Mouse (Mus musculus) kidney, embryonic 14.5 days (tissue): ENCODE results near the gene Ap3b1. TPM values are rescaled to one million over a fixed set of nuclear protein-coding genes. Genes with fewer than 3 reads are reported as not detected.

ENCODE experiments used
- ATAC-seq: fragments of 200-750 bp; cut with Nextera tagmentation; 2 replicates; pipeline ENCODE4 v1.8.0; 2017; ENCODE audit warnings: moderate number of reproducible peaks, mild to moderate bottlenecking, moderate TSS enrichment, moderate library complexity; ENCODE audit not compliant: low FRiP score, low TSS enrichment
- H3K27ac ChIP-seq: fragments of 300-500 bp; sonication (generic); 2 replicates; pipeline ENCODE4 v1.5.1; 2014; ENCODE audit warnings: low read depth, mild to moderate bottlenecking, low read length, moderate library complexity, mixed read lengths
- H3K27me3 ChIP-seq: fragments of 300-500 bp; sonication (generic); 2 replicates; pipeline ENCODE4 v1.6.1; 2014; ENCODE audit warnings: mild to moderate bottlenecking, low read length; ENCODE audit not compliant: control insufficient read depth, insufficient read depth
- H3K36me3 ChIP-seq: fragments of 300-500 bp; sonication (generic); 2 replicates; pipeline ENCODE4 v1.6.1; 2014; ENCODE audit warnings: low read length, mixed read lengths; ENCODE audit not compliant: control insufficient read depth, insufficient read depth
- H3K4me1 ChIP-seq: fragments of 300-500 bp; sonication (generic); 2 replicates; pipeline ENCODE4 v1.6.1; 2014; ENCODE audit warnings: low read length, mixed read lengths; ENCODE audit not compliant: control insufficient read depth, insufficient read depth
- H3K4me2 ChIP-seq: fragments of 300-500 bp; sonication (generic); replicated peaks from 2 replicates; pipeline ENCODE4 v1.6.1; 2014; ENCODE audit warnings: low read depth, mild to moderate bottlenecking, low read length
- H3K4me3 ChIP-seq: fragments of 300-500 bp; sonication (generic); 2 replicates; pipeline ENCODE4 v1.5.1; 2014; ENCODE audit warnings: mild to moderate bottlenecking, low read length
- H3K9ac ChIP-seq: fragments of 300-500 bp; sonication (generic); 2 replicates; pipeline ENCODE4 v1.6.1; 2014; ENCODE audit warnings: low read depth, mild to moderate bottlenecking, low read length, moderate library complexity
- H3K9me3 ChIP-seq: fragments of 300-500 bp; sonication (generic); 2 replicates; pipeline ENCODE4 v1.6.1; 2016; ENCODE audit warnings: low read length; ENCODE audit not compliant: control insufficient read depth
- WGBS: fragments of 180-500 bp; shearing (Covaris S2); extraction: QIAGEN DNeasy Blood & Tissue Kit; methylation state at CpG from one replicate; pipeline ENCODE4 v1.1.7; 2014; 5-methylcytosine and 5-hydroxymethylcytosine counted together
- polyA plus RNA-seq: library from polyadenylated mRNA; unstranded; fragments of >200 nt; fragmentation: Nextera tagmentation; extraction: Ambion mirVana; gene quantifications from 2 replicates; pipeline ENCODE4 v1.2.1, GENCODE M21; 2014

Ap3b1 gene
- polyA plus RNA-seq, 1 experiment from 2014 or later: 51.4 TPM

DNA sequence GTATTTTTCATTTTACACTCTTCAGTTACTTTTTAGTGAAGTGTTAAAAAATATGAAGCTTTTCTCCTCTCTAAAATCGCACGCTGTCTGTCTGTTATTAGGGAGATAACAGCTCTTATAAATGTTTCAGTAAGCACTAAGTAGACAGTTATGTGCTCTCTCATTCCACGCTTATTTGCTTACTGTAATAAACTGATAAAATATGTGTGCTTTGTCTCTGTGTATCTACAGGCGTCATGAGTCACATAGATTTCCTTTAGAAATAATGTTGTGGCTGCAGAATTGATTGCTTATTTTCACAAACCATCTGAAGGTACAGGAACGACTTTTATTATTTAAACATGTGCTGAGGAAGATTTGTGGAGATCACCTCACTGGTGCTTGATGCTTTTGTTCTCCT is 164.5 kb downstream of the Ap3b1 start:
- Histone ChIP-seq H3K36me3 (peaks cover 3% of the 10 kb centered on the region; the same call in 1 of the 2 replicates), H3K4me3 (no peak overlapping the region), H3K4me1 (no peaks in the 10 kb centered on the region), H3K4me2 (no peak overlapping the region), H3K9ac (no peak overlapping the region), H3K9me3 (no peaks in the 10 kb centered on the region), H3K27ac (no peak overlapping the region), H3K27me3 (no peaks in the 10 kb centered on the region)
- ATAC-seq: no peak
- 44% methylated on average over 5 of the region's 5 CpGs for WGBS

DNA sequence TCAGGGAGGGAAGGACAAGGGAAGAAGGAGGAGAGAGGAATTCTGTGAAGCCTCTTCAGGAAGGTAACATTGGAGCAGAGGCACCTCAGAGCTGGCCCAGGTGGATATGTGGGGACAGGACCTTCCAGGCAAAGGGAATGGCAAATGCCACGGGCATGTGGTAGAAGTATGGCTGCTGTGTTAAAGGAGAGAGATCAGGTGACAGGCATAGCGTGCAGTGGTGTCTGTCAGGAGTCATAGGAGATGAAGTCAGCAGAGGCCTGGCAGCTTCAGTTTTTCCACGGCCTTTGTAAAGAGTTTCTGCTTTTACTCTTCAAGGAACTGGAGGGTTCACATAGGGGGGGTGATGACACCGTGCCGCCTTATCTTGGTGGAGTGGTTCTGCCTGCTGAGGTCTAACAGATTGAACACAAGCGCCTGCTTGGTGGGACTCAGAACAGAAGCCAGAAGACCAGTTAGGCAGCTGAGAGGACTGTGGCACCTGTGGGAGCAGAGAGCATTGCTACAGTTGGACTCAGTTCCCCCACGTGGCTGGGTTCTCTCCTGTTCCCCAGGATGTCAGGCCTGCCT is 166.0 kb downstream of the Ap3b1 start:
- WGBS: 79% methylated on average over 7 of the region's 7 CpGs
- Histone ChIP-seq H3K4me1 (no peaks in the 10 kb centered on the region), H3K4me3 (no peak overlapping the region), H3K27me3 (no peaks in the 10 kb centered on the region), H3K36me3 (peaks cover 16% of the 10 kb centered on the region), H3K9ac (no peak overlapping the region), H3K4me2 (no peak overlapping the region), H3K27ac (no peak overlapping the region), H3K9me3 (no peaks in the 10 kb centered on the region)
- no peak for ATAC-seq

DNA sequence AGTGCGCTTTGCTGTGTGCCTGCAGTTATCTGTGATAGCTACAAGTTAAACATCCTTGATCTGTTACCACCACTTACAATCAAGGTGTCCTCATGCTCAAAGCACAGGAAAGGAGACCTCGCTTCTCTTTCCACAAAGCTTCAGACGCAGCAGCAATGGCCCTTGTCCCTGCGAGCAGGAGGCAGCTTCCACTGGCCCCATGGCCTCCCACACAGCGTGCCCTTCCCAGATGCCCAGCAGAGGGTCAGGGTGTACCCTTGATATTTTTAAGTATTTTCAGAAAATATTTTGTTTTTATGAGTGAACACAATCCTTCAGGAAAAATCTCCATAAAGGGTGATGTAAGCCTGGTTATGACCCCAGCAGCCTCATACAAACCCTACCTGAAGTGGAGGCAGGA is 170.4 kb downstream of the Ap3b1 start:
- Histone ChIP-seq H3K9ac (no peak overlapping the region), H3K4me3 (no peak overlapping the region), H3K36me3 (peaks cover 16% of the 10 kb centered on the region), H3K27ac (no peak overlapping the region), H3K4me1 (no peaks in the 10 kb centered on the region), H3K4me2 (no peak overlapping the region), H3K27me3 (no peaks in the 10 kb centered on the region), H3K9me3 (no peaks in the 10 kb centered on the region)
- ATAC-seq: no peak
- WGBS: 93% methylated on average over 5 of the region's 5 CpGs

DNA sequence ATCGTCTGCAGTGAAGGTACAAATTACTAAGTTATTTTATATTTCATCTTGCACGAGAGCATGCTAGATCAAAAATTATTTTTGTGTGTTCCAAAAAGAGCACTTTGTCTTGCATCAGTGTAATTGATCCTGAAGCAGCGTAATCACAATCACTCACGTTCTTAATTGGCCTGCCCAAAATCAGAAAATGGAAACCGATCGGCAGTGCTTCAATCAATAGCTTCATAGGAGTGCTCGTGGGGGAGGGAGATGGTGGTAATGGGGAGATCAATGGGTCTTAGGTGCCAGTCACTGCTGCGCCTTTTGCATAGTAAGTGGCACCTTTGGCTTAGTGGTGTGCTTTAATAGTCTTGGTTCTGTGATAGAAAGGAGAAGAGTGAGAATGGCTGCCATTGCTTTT is 174.8 kb downstream of the Ap3b1 start:
- Histone ChIP-seq H3K4me3 (no peak overlapping the region), H3K27me3 (no peaks in the 10 kb centered on the region), H3K4me1 (no peaks in the 10 kb centered on the region), H3K9ac (no peak overlapping the region), H3K9me3 (no peaks in the 10 kb centered on the region), H3K27ac (no peak overlapping the region), H3K36me3 (peaks cover 15% of the 10 kb centered on the region), H3K4me2 (no peak overlapping the region)
- 95% methylated on average over 8 of the region's 8 CpGs for WGBS
- ATAC-seq: no peak

DNA sequence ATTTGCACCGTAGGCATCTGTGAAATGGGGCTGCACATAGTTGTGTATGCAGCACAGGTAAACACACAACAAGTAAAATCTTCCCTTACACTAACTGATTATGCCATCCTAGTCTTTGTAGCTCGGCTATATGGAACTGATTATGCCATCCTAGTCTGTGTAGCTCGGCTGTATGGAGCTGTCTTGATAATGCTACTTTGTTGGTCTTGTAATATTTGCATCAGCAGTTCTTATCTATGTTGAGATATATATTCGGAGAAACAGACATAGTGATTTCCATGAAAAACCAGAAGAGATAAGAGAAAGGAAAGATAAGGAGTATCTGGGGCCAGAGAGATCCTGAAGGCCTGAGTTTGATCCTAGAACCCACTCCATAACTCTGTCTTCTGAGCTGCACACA is 178.6 kb downstream of the Ap3b1 start:
- 90% methylated on average over 4 of the region's 4 CpGs for WGBS
- Histone ChIP-seq H3K27me3 (no peaks in the 10 kb centered on the region), H3K27ac (no peak overlapping the region), H3K4me2 (no peak overlapping the region), H3K4me3 (no peak overlapping the region), H3K4me1 (no peaks in the 10 kb centered on the region), H3K9me3 (no peaks in the 10 kb centered on the region), H3K36me3 (peaks cover 3% of the 10 kb centered on the region; the same call in 1 of the 2 replicates), H3K9ac (no peak overlapping the region)
- no peak for ATAC-seq

DNA sequence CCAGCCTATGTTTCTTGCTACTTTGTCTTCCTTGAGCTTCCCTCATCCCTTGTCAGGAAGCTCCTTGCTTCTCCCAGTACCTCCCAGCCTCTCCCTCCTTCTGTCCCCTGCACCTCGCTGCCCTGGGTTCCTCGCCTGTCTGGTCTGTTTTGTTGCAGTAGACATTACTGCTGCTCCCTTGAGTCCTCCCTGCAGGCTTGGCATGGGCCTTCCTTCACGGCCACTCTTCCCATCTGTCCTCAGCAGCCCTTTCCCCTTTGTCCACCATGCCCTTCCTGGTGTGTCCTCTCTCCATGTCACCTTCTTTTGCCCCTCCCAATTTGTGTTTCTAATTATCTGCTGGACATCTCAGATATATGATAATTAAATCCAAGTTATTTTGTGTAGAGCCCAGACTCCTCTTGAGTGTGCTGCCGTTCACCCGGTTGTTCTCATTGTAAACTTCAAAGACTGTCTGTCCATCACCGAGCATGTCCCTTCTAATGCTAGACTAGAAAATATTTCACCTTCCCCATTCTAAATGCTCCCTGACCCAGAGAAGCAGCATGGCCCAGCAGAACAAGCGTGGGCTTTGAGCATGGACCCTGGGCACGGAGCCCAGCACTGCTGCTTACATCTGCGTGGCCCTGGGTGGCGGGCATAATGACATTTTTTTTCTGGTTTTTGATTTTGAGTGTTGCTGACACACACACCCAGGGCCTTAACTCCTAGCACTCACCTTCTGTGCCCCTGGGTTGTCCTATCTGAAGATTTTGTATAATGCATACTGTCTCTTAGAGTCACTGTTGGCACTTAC is 181.3 kb downstream of the Ap3b1 start:
- WGBS: 91% methylated on average over 10 of the region's 10 CpGs
- no peaks in the 10 kb centered on the region for H3K27me3 ChIP-seq
- no peak for ATAC-seq
- no peaks in the 10 kb centered on the region for H3K4me1 ChIP-seq
- no peak overlapping the region for H3K27ac ChIP-seq
- H3K4me3 ChIP-seq: no peak overlapping the region
- no peaks in the 10 kb centered on the region for H3K9me3 ChIP-seq
- H3K4me2 ChIP-seq: no peak overlapping the region
- peaks cover 7% of the 10 kb centered on the region; the same call in 1 of the 2 replicates for H3K36me3 ChIP-seq
- no peak overlapping the region for H3K9ac ChIP-seq

DNA sequence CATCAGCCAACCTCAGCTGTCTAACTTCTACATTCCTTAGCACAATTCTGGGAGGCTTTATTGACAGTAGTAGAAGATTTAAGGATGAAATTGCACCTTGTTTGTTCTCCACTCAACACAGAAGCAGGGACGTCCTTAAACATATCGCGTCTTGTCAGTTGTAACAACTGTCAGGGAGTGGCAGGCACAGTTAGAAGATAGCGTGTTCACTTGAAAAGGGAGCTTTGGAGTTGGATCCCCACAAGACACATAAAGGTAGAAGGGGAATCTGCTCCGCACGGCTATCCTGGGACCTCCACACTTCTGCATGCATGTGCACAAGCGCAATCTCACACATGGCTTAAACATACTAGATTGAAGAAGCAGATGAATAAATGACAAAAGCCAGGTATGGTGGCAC is 183.3 kb downstream of the Ap3b1 start:
- Histone ChIP-seq H3K36me3 (peaks cover 4% of the 10 kb centered on the region; the same call in 1 of the 2 replicates), H3K9ac (no peak overlapping the region), H3K27ac (no peak overlapping the region), H3K4me3 (no peak overlapping the region), H3K4me2 (no peak overlapping the region), H3K9me3 (no peaks in the 10 kb centered on the region), H3K4me1 (no peaks in the 10 kb centered on the region), H3K27me3 (no peaks in the 10 kb centered on the region)
- WGBS: 91% methylated on average over 7 of the region's 7 CpGs
- no peak for ATAC-seq

DNA sequence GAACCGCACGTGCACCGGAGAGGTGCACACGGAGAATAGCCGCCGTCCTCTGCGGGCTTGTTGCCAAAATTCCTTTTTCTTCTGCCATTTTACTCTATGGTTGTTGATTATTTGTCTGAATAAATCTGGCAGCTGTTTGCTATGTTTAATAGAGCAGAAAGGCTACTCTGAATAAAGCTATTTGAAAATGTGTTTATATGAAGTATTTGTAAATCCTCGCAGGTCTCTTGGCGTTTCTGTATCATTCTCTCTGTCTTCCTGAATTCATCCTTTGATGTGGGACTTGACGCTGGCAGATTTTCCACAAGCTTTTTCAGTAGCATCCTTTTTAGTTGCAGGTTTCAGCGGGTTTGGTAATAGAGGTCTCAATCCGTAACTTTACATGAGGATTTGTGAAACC is 185.5 kb downstream of the Ap3b1 start:
- Histone ChIP-seq H3K36me3 (peaks cover 11% of the 10 kb centered on the region; the same call in 1 of the 2 replicates), H3K4me1 (no peaks in the 10 kb centered on the region), H3K4me2 (no peak overlapping the region), H3K9me3 (no peaks in the 10 kb centered on the region), H3K27ac (no peak overlapping the region), H3K27me3 (no peaks in the 10 kb centered on the region), H3K9ac (no peak overlapping the region), H3K4me3 (no peak overlapping the region)
- ATAC-seq: no peak
- 93% methylated on average over 12 of the region's 12 CpGs for WGBS

DNA sequence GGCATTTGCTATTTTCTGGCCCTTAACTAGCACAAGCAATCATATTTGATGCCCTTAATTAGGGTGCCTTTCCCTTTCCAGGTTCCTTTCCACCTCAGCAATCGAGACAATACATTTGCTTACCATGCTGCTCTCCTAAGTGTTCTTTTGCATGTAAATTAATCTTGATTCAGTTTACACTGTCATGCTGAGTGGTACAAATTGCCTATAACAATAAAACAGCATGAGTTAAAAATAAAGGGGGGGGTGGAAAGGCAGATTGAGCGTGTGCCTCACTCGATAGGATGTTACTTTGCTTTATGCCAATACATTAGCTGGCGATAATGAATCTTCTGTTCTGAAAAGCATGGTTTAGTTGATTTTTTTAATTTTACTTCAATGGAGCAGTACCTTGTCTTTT is 187.0 kb downstream of the Ap3b1 start:
- H3K36me3 ChIP-seq: peaks cover 11% of the 10 kb centered on the region; the same call in 1 of the 2 replicates
- WGBS: 66% methylated on average over 4 of the region's 4 CpGs
- H3K4me3 ChIP-seq: no peak overlapping the region
- H3K27me3 ChIP-seq: no peaks in the 10 kb centered on the region
- no peaks in the 10 kb centered on the region for H3K9me3 ChIP-seq
- no peak overlapping the region for H3K4me2 ChIP-seq
- H3K9ac ChIP-seq: no peak overlapping the region
- H3K27ac ChIP-seq: no peak overlapping the region
- no peak for ATAC-seq
- H3K4me1 ChIP-seq: no peaks in the 10 kb centered on the region
